8 mouse cellular contexts compared by ENCODE assay signal in the genomic region with DNA sequence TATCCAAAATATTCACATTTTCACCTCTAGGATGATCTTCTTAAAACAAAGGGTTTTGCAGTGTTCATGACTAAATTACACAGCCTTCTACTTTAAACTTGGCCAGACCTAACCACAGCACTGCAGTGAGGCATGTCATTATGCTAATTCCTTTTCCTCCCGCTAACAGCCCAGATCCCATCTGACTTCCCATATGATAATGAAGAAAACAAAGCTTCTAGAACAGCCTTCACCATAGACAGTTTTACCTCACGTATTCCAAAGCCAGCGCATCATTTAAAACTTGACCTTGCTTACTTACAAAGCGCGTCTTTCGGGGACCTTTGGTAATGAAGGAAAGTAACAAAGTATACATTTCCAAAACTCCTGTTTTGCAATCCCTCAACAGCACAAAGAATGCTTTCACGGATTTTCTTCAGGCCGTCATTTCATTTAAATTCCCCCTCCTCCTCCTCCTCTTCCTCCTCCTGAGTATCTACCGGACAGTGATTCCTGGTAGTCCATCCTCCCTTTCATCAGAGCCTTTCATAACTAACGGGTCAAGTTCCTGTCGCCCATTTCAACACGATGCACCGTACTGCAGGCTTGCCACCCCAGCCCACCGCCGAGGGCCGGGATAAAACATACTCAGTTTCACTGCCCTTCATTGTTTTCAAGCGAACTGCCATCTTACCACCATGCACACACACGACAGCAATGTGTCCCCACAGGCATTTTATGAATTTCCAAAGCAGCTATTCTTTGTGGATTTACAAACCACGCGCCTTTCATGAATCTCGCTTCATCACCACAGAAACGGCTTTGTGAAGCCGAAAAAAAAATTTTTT. TPM values are rescaled to one million over a fixed set of nuclear protein-coding genes. Genes with fewer than 3 reads are reported as not detected.
DNase-seq lines count a peak whose midpoint lies in the region; ATAC-seq and TF ChIP-seq lines count a peak whose summit lies in the region.

No protein-coding gene starts in this region.

- no peak for DNase-seq in heart, postnatal 36 days
- no peak for DNase-seq in ES-E14 (ENCODE audit: low read depth, low spot score)
- peak; percentile 45 for DNase-seq in forebrain, embryonic 10.5 days (ENCODE audit: extremely low spot score, low spot score)
- peak; percentile 66 for DNase-seq in limb, embryonic 11.5 days (ENCODE audit: low spot score)
- no peak for DNase-seq in urinary bladder, postnatal 4 days (ENCODE audit: low spot score in 2 of 2)

- H3K4me3 ChIP-seq in heart, embryonic 12.5 days: peak overlapping the region; percentile 98
- peak overlapping the region; percentile 64 to 87 for H3K4me3 ChIP-seq in ES-E14 (ENCODE audit: insufficient read depth in 1 of 2, low read depth in 1 of 2, low read length in 2 of 2, poor library complexity in 1 of 2, severe bottlenecking in 1 of 2)
- H3K4me3 ChIP-seq in forebrain, embryonic 10.5 days: peak overlapping the region; percentile 94
- H3K4me3 ChIP-seq in limb, embryonic 11.5 days (ENCODE audit: low read depth, low read length): peak overlapping the region; percentile 100
- H3K4me3 ChIP-seq in neural tube, embryonic 12.5 days: peak overlapping the region; percentile 97

- intact Hi-C loops in heart, postnatal 36 days (cut with DNase I): loop anchor here (5.0 kb wide), 1 partner anchor 35 kb away; no protein-coding TSS in a partner anchor

- H3K36me3 ChIP-seq in heart, embryonic 12.5 days: peaks cover 17% of the 10 kb centered on the region
- H3K36me3 ChIP-seq in ES-E14 (ENCODE audit: control insufficient read depth, insufficient read depth, low read length, poor library complexity, severe bottlenecking): peaks cover 2% of the 10 kb centered on the region; the same call in 1 of the 2 replicates
- H3K36me3 ChIP-seq in forebrain, embryonic 10.5 days (replicated peaks): peaks cover 35% of the 10 kb centered on the region
- peaks cover 8% of the 10 kb centered on the region; the same call in 1 of the 2 replicates for H3K36me3 ChIP-seq in limb, embryonic 11.5 days (ENCODE audit: control insufficient read depth, insufficient read depth, low read length)
- peaks cover 17% of the 10 kb centered on the region for H3K36me3 ChIP-seq in neural tube, embryonic 12.5 days

- H3K27ac ChIP-seq in heart, embryonic 12.5 days (ENCODE audit: poor library complexity, severe bottlenecking): peak overlapping the region; percentile 96
- peak overlapping the region; percentile 3; the same call in 1 of the 2 replicates for H3K27ac ChIP-seq in ES-E14 (ENCODE audit: insufficient read depth, low read depth, low read length, poor library complexity, severe bottlenecking)
- H3K27ac ChIP-seq in forebrain, embryonic 10.5 days: peak overlapping the region; percentile 100
- peak overlapping the region; percentile 95; the same call in 1 of the 2 replicates for H3K27ac ChIP-seq in limb, embryonic 11.5 days (replicated peaks; ENCODE audit: low read depth, low read length)
- H3K27ac ChIP-seq in neural tube, embryonic 12.5 days: peak overlapping the region; percentile 98

- peak overlapping the region; percentile 99 for H3K9ac ChIP-seq in heart, embryonic 12.5 days
- H3K9ac ChIP-seq in ES-E14 (ENCODE audit: insufficient read depth, low read depth, low read length, poor library complexity, severe bottlenecking): peak overlapping the region; percentile 94
- peak overlapping the region; percentile 99 for H3K9ac ChIP-seq in limb, embryonic 11.5 days (ENCODE audit: low read length)
- peak overlapping the region; percentile 99 for H3K9ac ChIP-seq in neural tube, embryonic 12.5 days

- peaks cover 5% of the 10 kb centered on the region; the same call in 1 of the 2 replicates for H3K9me3 ChIP-seq in heart, embryonic 12.5 days (replicated peaks)
- no peaks in the 10 kb centered on the region for H3K9me3 ChIP-seq in ES-E14 (ENCODE audit: control insufficient read depth, insufficient read depth, low read depth, low read length)
- peaks cover 20% of the 10 kb centered on the region for H3K9me3 ChIP-seq in forebrain, embryonic 10.5 days
- H3K9me3 ChIP-seq in limb, embryonic 11.5 days (ENCODE audit: control insufficient read depth, low read length): no peaks in the 10 kb centered on the region; the same call in 1 of the 2 replicates
- peaks cover 10% of the 10 kb centered on the region for H3K9me3 ChIP-seq in neural tube, embryonic 12.5 days

- no peak for ATAC-seq in heart, embryonic 12.5 days (ENCODE audit: insufficient number of reproducible peaks, low FRiP score)
- ATAC-seq in limb, embryonic 11.5 days (ENCODE audit: insufficient number of reproducible peaks, low FRiP score, low TSS enrichment, low read depth): no peak
- ATAC-seq in neural tube, embryonic 12.5 days (ENCODE audit: low FRiP score, low read depth): 0 out of 2 replicates have a peak, but pooled peaks have one; percentile 10
- no peak for ATAC-seq in cerebellum, adult (ENCODE audit: insufficient number of reproducible peaks, low FRiP score, low TSS enrichment)

- in situ Hi-C loops in ES-E14 (cut with MboI; ENCODE audit: low sequenced_read_pairs in 2 of 2, unreplicated experiment in 2 of 2): no loop called here

- 4% methylated on average over 23 of the region's 23 CpGs for WGBS in heart, embryonic 12.5 days
- 4% methylated on average over 23 of the region's 23 CpGs for WGBS in forebrain, embryonic 10.5 days
- WGBS in limb, embryonic 11.5 days: 4% methylated on average over 23 of the region's 23 CpGs
- 3% methylated on average over 23 of the region's 23 CpGs for WGBS in neural tube, embryonic 12.5 days

- H3K27me3 ChIP-seq in heart, embryonic 12.5 days (replicated peaks): no peaks in the 10 kb centered on the region
- no peaks in the 10 kb centered on the region for H3K27me3 ChIP-seq in forebrain, embryonic 10.5 days (ENCODE audit: poor library complexity, severe bottlenecking)
- H3K27me3 ChIP-seq in limb, embryonic 11.5 days (ENCODE audit: control insufficient read depth, insufficient read depth, low read length): no peaks in the 10 kb centered on the region
- no peaks in the 10 kb centered on the region for H3K27me3 ChIP-seq in neural tube, embryonic 12.5 days (replicated peaks)

- H3K4me2 ChIP-seq in heart, embryonic 12.5 days: peak overlapping the region; percentile 83
- H3K4me2 ChIP-seq in limb, embryonic 11.5 days (ENCODE audit: low read depth, severe bottlenecking): peak overlapping the region; percentile 75
- peak overlapping the region; percentile 73 for H3K4me2 ChIP-seq in neural tube, embryonic 12.5 days (replicated peaks)

- H3K4me1 ChIP-seq in heart, embryonic 12.5 days (replicated peaks): peaks cover 35% of the 10 kb centered on the region
- H3K4me1 ChIP-seq in ES-E14 (ENCODE audit: control insufficient read depth in 2 of 2, insufficient read depth in 2 of 2, low read length in 2 of 2, poor library complexity in 1 of 2): peaks cover 6 to 11% of the 10 kb centered on the region in 2 experiments
- peaks cover 49% of the 10 kb centered on the region for H3K4me1 ChIP-seq in forebrain, embryonic 10.5 days
- peaks cover 12% of the 10 kb centered on the region; the same call in 1 of the 2 replicates for H3K4me1 ChIP-seq in limb, embryonic 11.5 days (ENCODE audit: control insufficient read depth, insufficient read depth, low read length)
- peaks cover 32% of the 10 kb centered on the region for H3K4me1 ChIP-seq in neural tube, embryonic 12.5 days

TF ChIP-seq in ES-E14, 5 proteins besides CTCF, POLR2A, EP300 and RAD21 (continues in another document):
- TF ChIP-seq ZNF384 (IDR thresholded peaks at IDR 0.05; ENCODE audit: low read depth, low read length) (no peak), CHD2 (IDR thresholded peaks at IDR 0.05; ENCODE audit: low read depth, low read length) (no peak)

RNA-seq across cellular contexts. Expression of a gene that starts 1.4 kb away (rescaled TPM):
- 106 and 110 TPM in 2 replicates for polyA plus RNA-seq in heart, embryonic 12.5 days (2016; fragmentation: Nextera tagmentation; extraction: Ambion mirVana)
- 100 to 1,000 TPM; 312 to 315 TPM for total RNA-seq in heart, postnatal 36 days (2021)
- total RNA-seq in ES-E14 (2012; rRNA removed): 79.9 and 97.9 TPM in 2 replicates
- 81.9 and 91.7 TPM in 2 replicates for polyA plus RNA-seq in forebrain, embryonic 10.5 days (2016; fragmentation: Nextera tagmentation; extraction: Ambion mirVana)
- polyA plus RNA-seq in limb, embryonic 11.5 days (2014; fragmentation: Nextera tagmentation; extraction: Ambion mirVana): 29.7 and 42.2 TPM in 2 replicates
- polyA plus RNA-seq in neural tube, embryonic 12.5 days (2016; fragmentation: Nextera tagmentation; extraction: Ambion mirVana): 213 and 227 TPM in 2 replicates

RNA-seq across cellular contexts. Expression of a gene that starts 13.1 kb away (rescaled TPM):
- polyA plus RNA-seq in heart, embryonic 12.5 days (2016; fragmentation: Nextera tagmentation; extraction: Ambion mirVana): not detected in 2 replicates
- total RNA-seq in heart, postnatal 36 days (2021): not detected
- not detected in 2 replicates for total RNA-seq in ES-E14 (2012; rRNA removed)
- polyA plus RNA-seq in forebrain, embryonic 10.5 days (2016; fragmentation: Nextera tagmentation; extraction: Ambion mirVana): not detected in 2 replicates
- polyA plus RNA-seq in limb, embryonic 11.5 days (2014; fragmentation: Nextera tagmentation; extraction: Ambion mirVana): not detected in 2 replicates
- not detected in 2 replicates for polyA plus RNA-seq in neural tube, embryonic 12.5 days (2016; fragmentation: Nextera tagmentation; extraction: Ambion mirVana)

RNA-seq across cellular contexts. Expression of a gene that starts 14.6 kb away (rescaled TPM):
- polyA plus RNA-seq in heart, embryonic 12.5 days (2016; fragmentation: Nextera tagmentation; extraction: Ambion mirVana): 611 and 625 TPM in 2 replicates
- 100 to 1,000 TPM; 533 to 572 TPM for total RNA-seq in heart, postnatal 36 days (2021)
- total RNA-seq in ES-E14 (2012; rRNA removed): 1,842 and 2,049 TPM in 2 replicates
- polyA plus RNA-seq in forebrain, embryonic 10.5 days (2016; fragmentation: Nextera tagmentation; extraction: Ambion mirVana): 919 and 934 TPM in 2 replicates
- polyA plus RNA-seq in limb, embryonic 11.5 days (2014; fragmentation: Nextera tagmentation; extraction: Ambion mirVana): 1,013 and 1,034 TPM in 2 replicates
- polyA plus RNA-seq in neural tube, embryonic 12.5 days (2016; fragmentation: Nextera tagmentation; extraction: Ambion mirVana): 639 and 684 TPM in 2 replicates

RNA-seq across cellular contexts. Expression of a gene that starts 33.4 kb away (rescaled TPM):
- polyA plus RNA-seq in heart, embryonic 12.5 days (2016; fragmentation: Nextera tagmentation; extraction: Ambion mirVana): 1.4 and 1.7 TPM in 2 replicates
- total RNA-seq in heart, postnatal 36 days (2021): under 1 TPM in 1 of 2 experiments, not detected in 1; 0.49 TPM
- 7.9 and 8.8 TPM in 2 replicates for total RNA-seq in ES-E14 (2012; rRNA removed)
- polyA plus RNA-seq in forebrain, embryonic 10.5 days (2016; fragmentation: Nextera tagmentation; extraction: Ambion mirVana): 4.3 TPM in 2 replicates
- polyA plus RNA-seq in limb, embryonic 11.5 days (2014; fragmentation: Nextera tagmentation; extraction: Ambion mirVana): 5.6 and 6.5 TPM in 2 replicates
- 11.6 and 13.4 TPM in 2 replicates for polyA plus RNA-seq in neural tube, embryonic 12.5 days (2016; fragmentation: Nextera tagmentation; extraction: Ambion mirVana)

RNA-seq across cellular contexts. Expression of a gene that starts 56.4 kb away (rescaled TPM):
- 13.2 and 14.9 TPM in 2 replicates for polyA plus RNA-seq in heart, embryonic 12.5 days (2016; fragmentation: Nextera tagmentation; extraction: Ambion mirVana)
- 10 to 100 TPM in 1 of 2 experiments, 1 to 10 TPM in 1; 7.4 to 10.4 TPM for total RNA-seq in heart, postnatal 36 days (2021)
- 6.8 and 9.2 TPM in 2 replicates for total RNA-seq in ES-E14 (2012; rRNA removed)
- polyA plus RNA-seq in forebrain, embryonic 10.5 days (2016; fragmentation: Nextera tagmentation; extraction: Ambion mirVana): 12.5 and 12.7 TPM in 2 replicates
- polyA plus RNA-seq in limb, embryonic 11.5 days (2014; fragmentation: Nextera tagmentation; extraction: Ambion mirVana): 11.0 and 11.4 TPM in 2 replicates
- polyA plus RNA-seq in neural tube, embryonic 12.5 days (2016; fragmentation: Nextera tagmentation; extraction: Ambion mirVana): 25.0 and 30.9 TPM in 2 replicates

Comparison
In these comparisons a context has a peak if more than half of its experiments do, and no peak if none do; other contexts are left out.
1. H3K27ac ChIP-seq: peak in every context shown above with its lines; median percentile 100 in forebrain, embryonic 10.5 days; 98 in neural tube, embryonic 12.5 days; 96 in heart, embryonic 12.5 days; 95 in limb, embryonic 11.5 days; 3 in ES-E14.
2. DNase-seq: peak in forebrain, embryonic 10.5 days (single experiment) and limb, embryonic 11.5 days (single experiment); none in heart, postnatal 36 days (0 of 2), ES-E14 (single experiment) and urinary bladder, postnatal 4 days (0 of 2).
3. Peak in every context shown above with its lines, with median percentiles within 50 percentile points of each other: H3K4me2 ChIP-seq, H3K4me3 ChIP-seq and H3K9ac ChIP-seq.